Mouse (Mus musculus): Measurements from ENCODE around the gene Cfap65.

Gene Cfap65

GRCm38 (mm10) chr1:74882055-74882734 is 53.2 kb downstream of the Cfap65 start:
- no peak for DNase-seq (ENCODE audit: low spot score)

- no peak for DNase-seq (ENCODE audit: low spot score)
Measured at GRCm38 (mm10) chr1:74880785-74881360, 54.5 kb downstream of the Cfap65 start.

GRCm38 (mm10) chr1:74877199-74877598 is 58.2 kb downstream of the Cfap65 start:
- DNase-seq (ENCODE audit: low spot score) = no peak

- no peak for DNase-seq (ENCODE audit: low spot score)
Measured at GRCm38 (mm10) chr1:74872218-74872617, 63.2 kb downstream of the Cfap65 start.

GRCm38 (mm10) chr1:74861783-74862182 is 73.6 kb downstream of the Cfap65 start:
- no peak for DNase-seq (ENCODE audit: low spot score)

- no peak for DNase-seq (ENCODE audit: low spot score)
Measured at GRCm38 (mm10) chr1:74859223-74859984, 76.0 kb downstream of the Cfap65 start.

GRCm38 (mm10) chr1:74858805-74859204 is 76.6 kb downstream of the Cfap65 start:
- no peak for DNase-seq (ENCODE audit: low spot score)

- DNase-seq (ENCODE audit: low spot score) = no peak
Measured at GRCm38 (mm10) chr1:74858171-74858719, 77.2 kb downstream of the Cfap65 start.

GRCm38 (mm10) chr1:74857677-74858076 is 77.7 kb downstream of the Cfap65 start:
- DNase-seq (ENCODE audit: low spot score) = no peak

GRCm38 (mm10) chr1:74857201-74857600 is 78.2 kb downstream of the Cfap65 start:
- no peak for DNase-seq (ENCODE audit: low spot score)

GRCm38 (mm10) chr1:74856791-74857190 is 78.6 kb downstream of the Cfap65 start:
- DNase-seq (ENCODE audit: low spot score) = no peak

- no peak for DNase-seq (ENCODE audit: low spot score)
Measured at GRCm38 (mm10) chr1:74856439-74856720, 79.0 kb downstream of the Cfap65 start.

- DNase-seq (ENCODE audit: low spot score) = no peak
Measured at GRCm38 (mm10) chr1:74855651-74856438, 79.6 kb downstream of the Cfap65 start.

GRCm38 (mm10) chr1:74855156-74855555 is 80.2 kb downstream of the Cfap65 start:
- no peak for DNase-seq (ENCODE audit: low spot score)

GRCm38 (mm10) chr1:74854306-74855056 is 80.9 kb downstream of the Cfap65 start, which contains the start of gene Cdk5r2:
Gene Cdk5r2, plus strand, starts transcription at chr1:74854934.
- peak; percentile 20 for DNase-seq (ENCODE audit: low spot score)

Data from urinary bladder, postnatal 10 days (tissue).